Comparison of ENCODE assay signal across 8 mouse cellular contexts in genomic region chr11:20201661-20202101, GRCm38 (mm10). TPM values are rescaled to one million over a fixed set of nuclear protein-coding genes. Genes with fewer than 3 reads are reported as not detected.
A peak's percentile ranks its signal among the peaks of the same experiment; 100 is the strongest.
DNase-seq lines count a peak whose midpoint lies in the region; ATAC-seq and TF ChIP-seq lines count a peak whose summit lies in the region.

No protein-coding gene starts in this region.

- H3K27ac ChIP-seq in forebrain, embryonic 15.5 days (replicated peaks), result peak overlapping the region; percentile 94
- peak overlapping the region; percentile 99 for H3K27ac ChIP-seq in hindbrain, postnatal 0 days
- H3K27ac ChIP-seq in limb, embryonic 15.5 days, result peak overlapping the region; percentile 97
- H3K27ac ChIP-seq in midbrain, embryonic 13.5 days, result peak overlapping the region; percentile 96

- H3K9me3 ChIP-seq in forebrain, embryonic 15.5 days, result no peaks in the 10 kb centered on the region
- H3K9me3 ChIP-seq in hindbrain, postnatal 0 days (ENCODE audit: low read length), result no peaks in the 10 kb centered on the region
- no peaks in the 10 kb centered on the region for H3K9me3 ChIP-seq in limb, embryonic 15.5 days
- no peaks in the 10 kb centered on the region for H3K9me3 ChIP-seq in midbrain, embryonic 13.5 days

- DNase-seq in ovary, adult 18-20 months (ENCODE audit: low spot score), result peak; percentile 23
- no peak for DNase-seq in ovary, postnatal 10 days (ENCODE audit: low spot score)
- peak; percentile 63 for DNase-seq in brain, adult 2 months (ENCODE audit: low read depth, low spot score)
- DNase-seq in hindbrain, postnatal 0 days (ENCODE audit: low spot score), result peak; percentile 69
- DNase-seq in testis, postnatal 14 days (ENCODE audit: low spot score), result peak; percentile 80

- under 1% methylated on average over 40 of the region's 40 CpGs for WGBS in forebrain, embryonic 15.5 days
- WGBS in hindbrain, postnatal 0 days, result under 1% methylated on average over 40 of the region's 40 CpGs
- WGBS in limb, embryonic 15.5 days, result 1% methylated on average over 39 of the region's 40 CpGs
- under 1% methylated on average over 40 of the region's 40 CpGs for WGBS in midbrain, embryonic 13.5 days

- H3K4me2 ChIP-seq in forebrain, embryonic 15.5 days (replicated peaks), result peak overlapping the region; percentile 77
- peak overlapping the region; percentile 85 for H3K4me2 ChIP-seq in hindbrain, postnatal 0 days (ENCODE audit: low read depth, low read length)
- peak overlapping the region; percentile 66 for H3K4me2 ChIP-seq in limb, embryonic 15.5 days
- peak overlapping the region; percentile 86 for H3K4me2 ChIP-seq in midbrain, embryonic 13.5 days (replicated peaks)

- H3K9ac ChIP-seq in forebrain, embryonic 15.5 days (replicated peaks), result peak overlapping the region; percentile 93
- peak overlapping the region; percentile 93 for H3K9ac ChIP-seq in hindbrain, postnatal 0 days (replicated peaks; ENCODE audit: low read length)
- H3K9ac ChIP-seq in limb, embryonic 15.5 days, result peak overlapping the region; percentile 95
- H3K9ac ChIP-seq in midbrain, embryonic 13.5 days (replicated peaks), result peak overlapping the region; percentile 97

- no peaks in the 10 kb centered on the region for H3K27me3 ChIP-seq in forebrain, embryonic 15.5 days
- no peaks in the 10 kb centered on the region for H3K27me3 ChIP-seq in hindbrain, postnatal 0 days (ENCODE audit: insufficient read depth, low read length)
- H3K27me3 ChIP-seq in limb, embryonic 15.5 days, result no peaks in the 10 kb centered on the region
- H3K27me3 ChIP-seq in midbrain, embryonic 13.5 days, result no peaks in the 10 kb centered on the region

- peaks cover 43% of the 10 kb centered on the region for H3K4me1 ChIP-seq in forebrain, embryonic 15.5 days
- peaks cover 13% of the 10 kb centered on the region; the same call in 1 of the 2 replicates for H3K4me1 ChIP-seq in hindbrain, postnatal 0 days (ENCODE audit: insufficient read depth, low read length)
- peaks cover 22% of the 10 kb centered on the region for H3K4me1 ChIP-seq in limb, embryonic 15.5 days
- H3K4me1 ChIP-seq in midbrain, embryonic 13.5 days (replicated peaks), result peaks cover 44% of the 10 kb centered on the region

- peak; percentile 21 for ATAC-seq in forebrain, embryonic 15.5 days (replicated peaks)
- ATAC-seq in hindbrain, postnatal 0 days, result peak; percentile 3
- ATAC-seq in limb, embryonic 15.5 days (ENCODE audit: insufficient number of reproducible peaks, low FRiP score, low TSS enrichment, low read depth), result no peak
- no peak; the same call in 1 of the 2 replicates for ATAC-seq in midbrain, embryonic 13.5 days

- peak; percentile 27; the same call in 1 of the 2 replicates for TF ChIP-seq CTCF in hindbrain, postnatal 0 days (IDR thresholded peaks at IDR 0.05; ENCODE audit: low read depth)

- H3K4me3 ChIP-seq in forebrain, embryonic 15.5 days, result peak overlapping the region; percentile 85
- H3K4me3 ChIP-seq in hindbrain, postnatal 0 days (ENCODE audit: low read length), result peak overlapping the region; percentile 60
- H3K4me3 ChIP-seq in limb, embryonic 15.5 days, result peak overlapping the region; percentile 99
- peak overlapping the region; percentile 97 for H3K4me3 ChIP-seq in midbrain, embryonic 13.5 days (replicated peaks)

- H3K36me3 ChIP-seq in forebrain, embryonic 15.5 days, result no peaks in the 10 kb centered on the region
- H3K36me3 ChIP-seq in hindbrain, postnatal 0 days (ENCODE audit: insufficient read depth, low read length), result no peaks in the 10 kb centered on the region
- H3K36me3 ChIP-seq in limb, embryonic 15.5 days, result 0 out of 2 replicates have a peak, but pooled peaks cover 2% of the 10 kb centered on the region
- H3K36me3 ChIP-seq in midbrain, embryonic 13.5 days, result no peaks in the 10 kb centered on the region

RNA-seq across cellular contexts. Expression of gene Rab1a, which starts 0.4 kb away (rescaled TPM):
- 308 and 314 TPM in 2 replicates for polyA plus RNA-seq in forebrain, embryonic 15.5 days (2015; fragmentation: Nextera tagmentation; extraction: Ambion mirVana)
- 92.4 and 100 TPM in 2 replicates for total RNA-seq in hindbrain, postnatal 0 days (2014; rRNA removed)
- 310 TPM in 2 replicates for polyA plus RNA-seq in hindbrain, postnatal 0 days (2015; fragmentation: Nextera tagmentation; extraction: Ambion mirVana)
- 289 and 309 TPM in 2 replicates for polyA plus RNA-seq in limb, embryonic 15.5 days (2015; fragmentation: Nextera tagmentation; extraction: Ambion mirVana)
- 289 and 306 TPM in 2 replicates for polyA plus RNA-seq in midbrain, embryonic 13.5 days (2015; fragmentation: Nextera tagmentation; extraction: Ambion mirVana)

RNA-seq across cellular contexts. Expression of gene Cep68, which starts 47.5 kb away (rescaled TPM):
- polyA plus RNA-seq in forebrain, embryonic 15.5 days (2015; fragmentation: Nextera tagmentation; extraction: Ambion mirVana), result 26.3 and 28.8 TPM in 2 replicates
- 43.5 and 61.1 TPM in 2 replicates for total RNA-seq in hindbrain, postnatal 0 days (2014; rRNA removed)
- 23.1 and 24.4 TPM in 2 replicates for polyA plus RNA-seq in hindbrain, postnatal 0 days (2015; fragmentation: Nextera tagmentation; extraction: Ambion mirVana)
- 27.2 and 27.3 TPM in 2 replicates for polyA plus RNA-seq in limb, embryonic 15.5 days (2015; fragmentation: Nextera tagmentation; extraction: Ambion mirVana)
- polyA plus RNA-seq in midbrain, embryonic 13.5 days (2015; fragmentation: Nextera tagmentation; extraction: Ambion mirVana), result 26.5 and 27.9 TPM in 2 replicates

Comparison
In these comparisons a context has a peak if more than half of its experiments do, and no peak if none do; other contexts are left out.
1. ATAC-seq: peak in forebrain, embryonic 15.5 days (single experiment) and hindbrain, postnatal 0 days (single experiment); none in limb, embryonic 15.5 days (single experiment) and midbrain, embryonic 13.5 days (single experiment).
2. Peak in every context shown above with its lines, with median percentiles within 50 percentile points of each other: H3K27ac ChIP-seq, H3K4me2 ChIP-seq, H3K4me3 ChIP-seq and H3K9ac ChIP-seq.